Mouse (Mus musculus) hindbrain, embryonic 10.5 days (tissue): ENCODE measurements around the gene Ptprf. TPM values are rescaled to one million over a fixed set of nuclear protein-coding genes. Genes with fewer than 3 reads are reported as not detected.
A peak's percentile ranks its signal among the peaks of the same experiment; 100 is the strongest.

Source experiments
- DNase-seq: peaks from one replicate; pipeline ENCODE4 v3.0.0-alpha.2; 2017; ENCODE audit warnings: low spot score
- H3K27ac ChIP-seq: fragments of 300-500 bp; sonication (generic); 2 replicates; pipeline ENCODE4 v1.5.1; 2016; ENCODE audit warnings: mild to moderate bottlenecking, moderate library complexity
- H3K27me3 ChIP-seq: fragments of 300-500 bp; sonication (generic); 2 replicates; pipeline ENCODE4 v1.6.1; 2016; ENCODE audit warnings: mild to moderate bottlenecking; ENCODE audit not compliant: poor library complexity, insufficient read depth, severe bottlenecking
- H3K36me3 ChIP-seq: fragments of 300-500 bp; sonication (generic); 2 replicates; pipeline ENCODE4 v1.6.1; 2016; ENCODE audit warnings: mild to moderate bottlenecking, moderate library complexity
- H3K4me1 ChIP-seq: fragments of 300-500 bp; sonication (generic); replicated peaks from 2 replicates; pipeline ENCODE4 v1.6.1; 2016; ENCODE audit warnings: mild to moderate bottlenecking
- H3K4me3 ChIP-seq: fragments of 300-500 bp; sonication (generic); 2 replicates; pipeline ENCODE4 v1.5.1; 2016; ENCODE audit warnings: mild to moderate bottlenecking, moderate library complexity
- H3K9me3 ChIP-seq: fragments of 300-500 bp; sonication (generic); 2 replicates; pipeline ENCODE4 v1.6.1; 2016; ENCODE audit warnings: mild to moderate bottlenecking, moderate library complexity
- WGBS: fragments of 180-500 bp; shearing (Covaris S2); methylation state at CpG from one replicate; pipeline ENCODE4 v1.1.7; 2016; 5-methylcytosine and 5-hydroxymethylcytosine counted together
- polyA plus RNA-seq: library from polyadenylated mRNA; unstranded; fragments of >200 nt; fragmentation: Nextera tagmentation; extraction: Ambion mirVana; gene quantifications from 2 replicates; pipeline ENCODE4 v1.2.1, GENCODE M21; 2016

The Ptprf gene
- polyA plus RNA-seq, result 104 and 106 TPM in 2 replicates

DNA sequence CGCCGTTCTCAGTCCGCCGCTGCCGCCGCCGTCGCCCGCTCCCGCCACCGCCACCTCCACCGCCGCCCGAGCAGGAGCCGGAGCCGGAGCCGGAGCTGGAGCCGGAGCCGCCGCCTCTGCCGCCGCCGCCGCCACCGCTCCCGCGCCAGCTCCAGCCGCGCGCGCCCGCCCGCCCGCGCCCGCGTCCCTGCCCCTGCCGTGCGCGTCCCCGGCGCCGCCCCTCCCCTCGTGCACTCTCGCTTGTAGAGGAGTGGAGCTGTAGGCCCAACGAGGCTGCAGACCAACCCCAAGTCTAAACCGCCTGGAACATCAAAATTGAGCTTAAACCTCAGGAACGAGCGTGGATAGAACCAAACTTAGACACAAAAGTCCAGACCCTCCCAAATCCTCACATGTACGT lies at the start of gene Ptprf:
Gene Ptprf (minus strand): TSS at position 175 of the 400 bp plus-strand sequence.
- Histone ChIP-seq H3K4me1 (peaks cover 56% of the 10 kb centered on the region), H3K9me3 (no peaks in the 10 kb centered on the region), H3K4me3 (peak within 1 kb of the TSS; percentile 97), H3K27me3 (peaks cover 15% of the 10 kb centered on the region), H3K36me3 (peaks cover 24% of the 10 kb centered on the region), H3K27ac (peak within 1 kb of the TSS; percentile 99)
- WGBS, result 2% methylated on average over 37 of the region's 50 CpGs
- peak; percentile 84 for DNase-seq

DNA sequence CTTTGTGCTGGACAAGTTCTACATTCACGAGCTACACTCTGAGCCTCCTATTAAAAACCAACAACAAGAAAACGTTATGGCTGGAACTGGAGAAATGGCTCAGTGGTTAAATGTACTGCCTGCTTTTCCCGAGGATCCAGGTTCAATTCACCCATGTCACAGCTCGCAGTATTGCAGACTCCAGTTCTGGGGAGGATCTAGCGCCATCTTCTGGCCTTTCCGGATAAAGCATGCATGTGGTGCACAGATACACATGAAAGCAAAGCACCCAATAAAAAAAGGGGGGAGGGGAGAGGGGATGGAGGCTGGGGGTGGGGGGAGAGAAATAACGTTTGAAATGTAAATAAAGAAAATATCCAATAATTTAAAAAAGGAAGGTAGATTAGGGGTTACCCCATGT lies 45.5 kb upstream of the Ptprf start:
- DNase-seq, result peak; percentile 81
- Histone ChIP-seq H3K27me3 (no peaks in the 10 kb centered on the region), H3K9me3 (no peaks in the 10 kb centered on the region), H3K4me1 (no peaks in the 10 kb centered on the region), H3K27ac (no peak overlapping the region), H3K36me3 (no peaks in the 10 kb centered on the region), H3K4me3 (no peak overlapping the region)
- WGBS, result 20% methylated on average over 7 of the region's 7 CpGs

DNA sequence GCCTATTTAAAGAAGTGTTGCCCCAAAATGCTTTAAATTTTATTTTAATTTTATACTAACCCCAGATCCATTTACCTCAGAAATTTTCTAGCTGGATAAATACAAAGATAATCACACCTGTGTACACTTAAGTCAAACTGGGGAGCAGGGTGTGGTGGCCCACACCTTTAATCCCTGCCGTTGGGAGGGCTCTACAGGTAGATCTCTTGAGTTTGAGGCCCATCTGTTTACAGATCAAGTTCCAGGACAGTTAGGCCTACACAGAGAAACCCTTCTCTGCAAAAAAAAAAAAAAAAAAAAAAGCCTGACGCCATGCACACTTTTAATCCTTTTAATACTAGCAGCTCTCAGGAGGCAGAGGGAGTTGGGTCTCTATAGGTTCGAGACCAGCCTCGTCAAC lies 44.8 kb upstream of the Ptprf start:
- no peak overlapping the region for H3K4me3 ChIP-seq
- no peaks in the 10 kb centered on the region for H3K27me3 ChIP-seq
- no peaks in the 10 kb centered on the region for H3K4me1 ChIP-seq
- no peaks in the 10 kb centered on the region for H3K9me3 ChIP-seq
- no peak overlapping the region for H3K27ac ChIP-seq
- WGBS, result 85% methylated on average over 4 of the region's 4 CpGs
- H3K36me3 ChIP-seq, result no peaks in the 10 kb centered on the region
- DNase-seq, result no peak

DNA sequence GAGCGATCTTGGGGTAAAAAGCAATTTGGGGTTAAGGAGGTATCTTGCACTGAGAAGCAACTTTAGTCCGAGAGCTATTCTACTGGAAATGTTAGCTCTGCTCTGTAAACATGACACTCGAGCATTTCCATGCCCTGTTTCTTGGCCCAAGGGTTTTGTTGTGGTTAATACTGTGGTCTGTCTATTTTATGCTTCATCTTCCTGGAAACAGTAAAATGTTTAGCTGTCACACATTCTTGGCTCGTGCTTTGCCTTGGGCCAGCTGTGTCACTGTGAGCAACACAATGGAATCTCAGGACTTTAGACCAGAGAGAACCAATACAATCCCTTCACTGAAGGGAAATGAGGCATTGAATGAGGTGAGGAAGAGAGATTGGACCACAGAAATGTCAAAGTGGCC lies 40.6 kb upstream of the Ptprf start:
- 71% methylated on average over 4 of the region's 4 CpGs for WGBS
- no peak overlapping the region for H3K27ac ChIP-seq
- H3K36me3 ChIP-seq, result no peaks in the 10 kb centered on the region

DNA sequence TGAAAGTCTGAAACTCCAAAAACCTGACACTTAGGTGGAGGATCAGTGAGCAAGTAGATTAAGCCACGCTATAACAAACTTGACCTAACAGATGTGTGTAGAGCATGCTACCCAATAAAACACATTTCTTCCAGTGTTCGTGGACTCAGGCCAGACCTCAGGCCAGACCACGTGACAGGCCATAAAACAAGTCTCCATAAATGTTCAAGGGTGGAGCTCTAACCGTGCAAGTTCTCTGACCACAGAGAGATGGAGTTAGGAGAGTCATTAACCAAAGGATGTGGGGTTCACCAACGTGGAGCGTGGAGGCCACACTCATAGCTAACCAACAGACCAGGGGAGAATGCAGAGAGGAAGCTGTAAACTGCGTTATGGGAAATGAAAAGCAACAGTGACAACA lies 35.3 kb upstream of the Ptprf start:
- Histone ChIP-seq H3K4me1 (no peaks in the 10 kb centered on the region), H3K4me3 (no peak overlapping the region), H3K27ac (no peak overlapping the region), H3K36me3 (no peaks in the 10 kb centered on the region), H3K27me3 (no peaks in the 10 kb centered on the region), H3K9me3 (no peaks in the 10 kb centered on the region)
- DNase-seq, result no peak
- WGBS, result 85% methylated on average over 7 of the region's 7 CpGs

More for the DNA sequence above, 40.6 kb upstream of the Ptprf start:
- Histone ChIP-seq H3K27me3 (no peaks in the 10 kb centered on the region), H3K4me1 (no peaks in the 10 kb centered on the region), H3K9me3 (no peaks in the 10 kb centered on the region), H3K4me3 (no peak overlapping the region)
- no peak for DNase-seq

DNA sequence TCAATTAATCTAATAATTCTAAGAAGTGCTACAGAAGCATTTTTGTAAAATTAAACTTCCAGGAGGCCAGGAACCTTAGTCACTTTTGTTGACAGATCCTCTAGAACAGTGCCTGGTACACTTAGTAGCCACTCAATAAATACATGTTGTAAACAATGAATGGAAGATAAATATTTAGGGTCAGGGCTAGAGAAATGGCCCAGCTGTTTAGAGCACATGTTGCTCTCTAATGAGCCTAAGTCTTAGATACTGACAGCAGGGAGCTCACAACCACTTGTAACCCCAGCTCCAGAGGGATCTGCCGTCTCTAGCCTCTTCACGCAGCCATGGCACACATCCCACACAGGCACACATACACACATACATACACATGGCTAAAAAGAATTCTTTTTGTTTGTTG lies 29.4 kb upstream of the Ptprf start:
- 88% methylated on average over 2 of the region's 2 CpGs for WGBS
- Histone ChIP-seq H3K27ac (no peak overlapping the region), H3K27me3 (no peaks in the 10 kb centered on the region), H3K4me3 (no peak overlapping the region), H3K36me3 (no peaks in the 10 kb centered on the region), H3K9me3 (no peaks in the 10 kb centered on the region), H3K4me1 (peaks cover 9% of the 10 kb centered on the region)
- DNase-seq, result no peak

DNA sequence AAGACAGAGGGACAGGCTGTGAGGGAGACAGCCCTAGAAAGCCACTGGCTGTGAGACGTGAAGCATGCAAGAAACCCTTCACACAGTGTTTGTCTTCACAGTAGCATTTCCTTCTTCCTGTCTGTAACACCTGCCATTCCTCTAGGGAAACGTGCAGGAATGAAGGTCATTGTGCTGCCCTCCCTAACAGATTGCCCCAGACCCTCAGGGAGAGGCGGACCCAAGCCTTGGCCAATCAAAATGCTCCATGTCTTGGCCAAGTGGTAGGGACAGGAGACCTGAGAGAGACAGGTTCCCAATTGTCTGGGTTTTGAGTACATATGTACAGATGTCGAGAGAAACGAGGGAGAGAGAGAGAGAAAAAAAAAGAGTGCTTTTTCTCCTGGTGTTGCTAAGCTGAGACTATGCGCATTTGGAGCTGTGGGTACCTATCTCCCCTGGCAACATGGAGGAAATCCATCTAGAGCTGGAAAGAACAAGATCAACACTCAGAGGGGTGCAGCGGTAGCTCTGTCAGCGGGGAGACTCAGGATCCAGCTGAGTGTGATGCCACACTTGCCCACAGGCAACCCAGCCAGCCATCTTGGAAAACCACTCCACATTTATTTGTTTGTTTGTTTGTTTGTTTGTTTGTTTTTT lies 28.6 kb upstream of the Ptprf start:
- H3K27me3 ChIP-seq, result 0 out of 2 replicates have a peak, but pooled peaks cover 2% of the 10 kb centered on the region
- DNase-seq, result no peak
- H3K27ac ChIP-seq, result peak overlapping the region; percentile 53; the same call in 1 of the 2 replicates
- 37% methylated on average over 8 of the region's 8 CpGs for WGBS
- H3K4me1 ChIP-seq, result peaks cover 16% of the 10 kb centered on the region
- no peaks in the 10 kb centered on the region for H3K9me3 ChIP-seq
- no peaks in the 10 kb centered on the region for H3K36me3 ChIP-seq
- H3K4me3 ChIP-seq, result peak overlapping the region; percentile 16; the same call in 1 of the 2 replicates

DNA sequence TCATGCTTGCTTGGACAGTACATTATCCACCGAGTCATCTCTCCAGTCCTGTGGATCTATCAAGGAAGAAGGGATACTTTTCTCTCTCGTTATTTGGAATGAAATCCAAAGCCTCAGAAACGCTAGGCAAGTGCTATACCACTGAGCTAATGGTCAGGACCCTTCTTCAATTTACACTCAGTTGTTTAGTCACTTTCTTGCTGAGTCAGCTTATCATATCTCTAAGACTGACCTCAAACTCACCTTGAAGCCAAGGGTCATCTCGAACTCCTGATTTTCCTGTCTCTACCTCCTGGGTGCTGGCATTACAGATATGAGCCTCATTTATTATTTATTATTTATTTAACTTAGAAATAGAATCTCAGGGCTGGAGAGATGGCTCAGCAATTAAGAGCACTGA lies 25.5 kb upstream of the Ptprf start:
- H3K9me3 ChIP-seq, result 0 out of 2 replicates have a peak, but pooled peaks cover 2% of the 10 kb centered on the region
- 0 out of 2 replicates have a peak, but pooled peaks cover 2% of the 10 kb centered on the region for H3K27me3 ChIP-seq
- no peak overlapping the region for H3K27ac ChIP-seq
- no peak for DNase-seq
- H3K4me3 ChIP-seq, result no peak overlapping the region
- H3K4me1 ChIP-seq, result peaks cover 18% of the 10 kb centered on the region
- H3K36me3 ChIP-seq, result no peaks in the 10 kb centered on the region
- 84% methylated on average over 4 of the region's 4 CpGs for WGBS

DNA sequence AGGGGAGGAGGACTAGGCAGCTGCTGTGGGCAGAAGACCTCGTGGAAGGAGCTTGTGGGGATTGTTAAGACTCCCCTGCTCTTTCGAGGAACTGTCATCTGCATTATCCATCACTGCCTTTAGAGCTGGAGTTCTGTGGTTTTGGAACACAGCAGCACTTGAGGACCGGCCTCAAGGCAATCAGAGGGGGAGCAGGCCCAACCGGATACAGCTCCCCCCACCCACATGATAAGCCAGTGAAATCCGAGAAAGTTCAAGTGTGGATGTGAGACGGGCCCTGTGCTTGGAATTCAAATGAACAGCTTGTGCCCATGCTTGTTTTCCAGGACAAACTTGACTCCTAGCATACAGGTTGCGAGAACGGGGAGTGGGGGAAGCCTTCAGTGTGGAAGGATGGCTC lies 24.1 kb upstream of the Ptprf start:
- no peak for DNase-seq
- Histone ChIP-seq H3K27ac (0 out of 2 replicates have a peak overlapping the region, but pooled peaks have one; percentile 23), H3K4me1 (peaks cover 18% of the 10 kb centered on the region), H3K4me3 (no peak overlapping the region), H3K9me3 (0 out of 2 replicates have a peak, but pooled peaks cover 2% of the 10 kb centered on the region), H3K36me3 (no peaks in the 10 kb centered on the region), H3K27me3 (0 out of 2 replicates have a peak, but pooled peaks cover 2% of the 10 kb centered on the region)
- 63% methylated on average over 8 of the region's 8 CpGs for WGBS

DNA sequence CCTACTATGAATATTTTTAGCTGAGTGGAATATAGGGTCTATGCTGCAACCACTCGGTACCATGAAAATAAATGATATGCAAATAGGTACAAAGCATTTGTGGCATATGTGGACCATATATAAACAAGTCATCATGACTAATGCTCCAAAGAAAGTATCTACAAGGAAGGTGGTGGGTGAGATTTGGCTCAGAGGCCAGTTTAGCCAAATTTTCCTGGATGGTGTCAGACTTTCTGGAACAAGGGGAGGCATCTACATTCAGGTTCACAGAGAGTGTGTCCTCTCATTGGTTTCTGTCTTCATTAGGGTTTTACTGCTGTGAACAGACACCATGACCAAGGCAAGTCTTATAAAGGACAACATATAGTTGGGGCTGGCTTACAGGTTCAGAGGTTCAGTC lies 19.3 kb upstream of the Ptprf start:
- WGBS, result 91% methylated on average over 1 of the region's 1 CpGs
- DNase-seq, result no peak

DNA sequence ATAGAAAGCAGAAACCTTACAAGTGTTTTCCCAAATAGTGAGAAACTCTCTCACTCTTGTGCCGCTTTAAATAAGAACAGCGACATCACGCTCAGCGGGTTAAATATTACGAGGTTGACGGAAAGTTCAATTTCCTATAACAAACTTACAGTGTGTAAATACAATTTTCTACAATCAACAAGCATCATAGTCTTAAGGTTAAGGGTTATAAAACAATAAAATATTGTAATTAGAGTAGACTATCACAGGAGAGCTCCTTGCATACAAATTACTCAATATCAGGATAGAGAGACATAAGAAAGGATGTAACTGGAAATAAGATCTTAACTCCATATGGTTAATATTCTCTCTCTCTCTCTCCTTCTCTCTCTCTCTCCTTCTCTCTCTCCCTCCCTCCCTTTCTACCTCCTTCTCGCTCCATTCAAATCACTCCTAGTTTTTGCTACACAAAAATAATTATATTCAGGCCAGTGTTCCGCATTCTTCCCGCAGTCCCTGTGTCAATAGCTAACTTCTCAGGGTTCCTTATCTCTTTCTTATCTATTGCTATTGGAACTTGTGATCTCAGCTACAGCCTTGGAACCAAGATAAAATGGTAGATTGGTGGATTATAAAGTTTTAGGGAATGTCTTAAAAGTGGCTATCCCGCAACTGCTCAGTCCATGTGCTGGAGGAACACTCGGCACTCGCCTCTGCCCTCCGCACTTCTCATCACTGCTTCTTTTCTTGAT lies 16.5 kb upstream of the Ptprf start:
- 93% methylated on average over 13 of the region's 13 CpGs for WGBS
- Histone ChIP-seq H3K4me1 (no peaks in the 10 kb centered on the region), H3K9me3 (no peaks in the 10 kb centered on the region), H3K27ac (no peak overlapping the region), H3K36me3 (no peaks in the 10 kb centered on the region), H3K4me3 (no peak overlapping the region), H3K27me3 (no peaks in the 10 kb centered on the region)
- no peak for DNase-seq

More for the DNA sequence above, 19.3 kb upstream of the Ptprf start:
- Histone ChIP-seq H3K9me3 (0 out of 2 replicates have a peak, but pooled peaks cover 2% of the 10 kb centered on the region), H3K4me1 (peaks cover 8% of the 10 kb centered on the region), H3K36me3 (no peaks in the 10 kb centered on the region), H3K27ac (no peak overlapping the region), H3K27me3 (0 out of 2 replicates have a peak, but pooled peaks cover 2% of the 10 kb centered on the region), H3K4me3 (no peak overlapping the region)

DNA sequence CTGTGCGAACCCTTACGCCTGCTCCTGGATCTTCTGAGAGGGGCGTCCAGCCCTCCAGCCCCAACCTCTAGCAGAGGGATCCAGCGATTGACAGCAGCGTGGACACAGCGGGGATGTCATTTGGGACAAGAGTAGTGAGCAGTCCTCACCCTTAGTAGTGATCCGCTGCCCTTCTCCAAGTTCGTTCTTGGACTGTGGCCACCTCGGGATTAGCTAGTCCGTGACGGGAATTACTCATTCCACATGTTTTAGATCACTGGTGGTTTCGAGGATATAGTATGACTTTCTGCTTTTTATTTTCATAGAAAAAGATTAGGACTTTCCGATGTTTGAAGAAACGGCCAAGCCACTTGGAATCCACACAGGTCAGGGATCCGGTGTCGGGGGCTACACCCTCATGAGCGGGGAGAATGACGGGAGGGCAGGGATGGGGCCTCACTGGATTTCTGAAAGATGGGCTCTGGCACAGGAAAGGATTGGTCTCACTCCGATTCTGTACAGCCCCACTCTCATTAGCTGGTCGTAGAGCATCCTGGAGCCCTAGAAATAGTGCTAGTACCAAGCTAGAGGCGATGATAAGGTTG lies 15.0 kb upstream of the Ptprf start:
- no peaks in the 10 kb centered on the region for H3K4me1 ChIP-seq
- WGBS, result 92% methylated on average over 21 of the region's 21 CpGs
- no peak overlapping the region for H3K27ac ChIP-seq
- no peaks in the 10 kb centered on the region for H3K27me3 ChIP-seq
- H3K4me3 ChIP-seq, result no peak overlapping the region
- no peak for DNase-seq
- no peaks in the 10 kb centered on the region for H3K9me3 ChIP-seq
- H3K36me3 ChIP-seq, result no peaks in the 10 kb centered on the region

DNA sequence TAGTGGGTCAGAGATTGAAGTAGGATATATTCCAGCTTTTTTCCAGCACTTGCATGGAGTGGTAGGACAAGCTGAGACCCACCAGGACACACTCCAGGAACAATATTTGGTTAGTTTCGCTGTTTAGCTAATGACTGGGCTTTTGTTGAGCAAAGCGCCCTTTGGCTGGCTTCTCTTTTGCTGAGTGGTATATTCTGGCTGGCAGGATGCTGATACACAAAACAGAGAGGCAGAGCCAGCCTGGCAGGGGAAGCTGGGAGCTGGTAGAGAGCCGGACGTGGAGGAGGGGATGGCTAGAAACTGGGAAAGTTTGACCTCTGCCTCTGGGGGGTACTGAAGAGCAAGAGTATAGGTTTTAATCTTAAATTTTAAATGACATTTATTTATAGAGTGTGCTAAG lies 13.8 kb upstream of the Ptprf start:
- DNase-seq, result no peak

More for the DNA sequence above, 13.8 kb upstream of the Ptprf start:
- Histone ChIP-seq H3K4me3 (no peak overlapping the region), H3K27ac (no peak overlapping the region), H3K36me3 (no peaks in the 10 kb centered on the region), H3K27me3 (no peaks in the 10 kb centered on the region), H3K4me1 (no peaks in the 10 kb centered on the region), H3K9me3 (no peaks in the 10 kb centered on the region)
- 58% methylated on average over 4 of the region's 4 CpGs for WGBS
